Mouse (Mus musculus) neural tube, embryonic 15.5 days (tissue): ENCODE measurements around the gene Nalcn. TPM values are rescaled to one million over a fixed set of nuclear protein-coding genes. Genes with fewer than 3 reads are reported as not detected.
A peak's percentile ranks its signal among the peaks of the same experiment; 100 is the strongest.

ENCODE experiments used
- ATAC-seq: fragments of 200-750 bp; cut with Nextera tagmentation; 2 replicates; pipeline ENCODE4 v1.8.0; 2017; ENCODE audit warnings: mild to moderate bottlenecking, moderate TSS enrichment, moderate library complexity; ENCODE audit not compliant: low FRiP score
- H3K27ac ChIP-seq: fragments of 300-500 bp; sonication (generic); replicated peaks from 2 replicates; pipeline ENCODE4 v1.5.1; 2015; ENCODE audit warnings: mild to moderate bottlenecking, inconsistent platforms
- H3K27me3 ChIP-seq: fragments of 300-500 bp; sonication (generic); replicated peaks from 2 replicates; pipeline ENCODE4 v1.6.1; 2015; ENCODE audit warnings: inconsistent platforms
- H3K36me3 ChIP-seq: fragments of 300-500 bp; sonication (generic); 2 replicates; pipeline ENCODE4 v1.6.1; 2015; ENCODE audit warnings: inconsistent platforms
- H3K4me1 ChIP-seq: fragments of 300-500 bp; sonication (generic); 2 replicates; pipeline ENCODE4 v1.6.1; 2015; ENCODE audit warnings: inconsistent platforms
- H3K4me2 ChIP-seq: fragments of 300-500 bp; sonication (generic); 2 replicates; pipeline ENCODE4 v1.6.1; 2015; ENCODE audit warnings: inconsistent platforms, mild to moderate bottlenecking, moderate library complexity
- H3K4me3 ChIP-seq: fragments of 300-500 bp; sonication (generic); replicated peaks from 2 replicates; pipeline ENCODE4 v1.5.1; 2015; ENCODE audit warnings: mild to moderate bottlenecking, inconsistent platforms
- H3K9ac ChIP-seq: fragments of 300-500 bp; sonication (generic); replicated peaks from 2 replicates; pipeline ENCODE4 v1.6.1; 2015; ENCODE audit warnings: mild to moderate bottlenecking, inconsistent platforms
- H3K9me3 ChIP-seq: fragments of 300-500 bp; sonication (generic); replicated peaks from 2 replicates; pipeline ENCODE4 v1.6.1; 2016; ENCODE audit warnings: inconsistent platforms
- WGBS: fragments of 180-500 bp; shearing (Covaris S2); methylation state at CpG from one replicate; pipeline ENCODE4 v1.1.7; 2015; ENCODE audit warnings: mixed read lengths; 5-methylcytosine and 5-hydroxymethylcytosine counted together
- polyA plus RNA-seq: library from polyadenylated mRNA; unstranded; fragments of >200 nt; fragmentation: Nextera tagmentation; extraction: Ambion mirVana; gene quantifications from 2 replicates; pipeline ENCODE4 v1.2.1, GENCODE M21; 2015

The Nalcn gene
- polyA plus RNA-seq, 1 experiment from 2014 or later: 13.9 TPM

GRCm38 (mm10) chr14:123575356-123575755 is 51.6 kb downstream of the Nalcn start:
- WGBS: 84% methylated on average over 4 of the region's 4 CpGs
- ATAC-seq: no peak

DNA sequence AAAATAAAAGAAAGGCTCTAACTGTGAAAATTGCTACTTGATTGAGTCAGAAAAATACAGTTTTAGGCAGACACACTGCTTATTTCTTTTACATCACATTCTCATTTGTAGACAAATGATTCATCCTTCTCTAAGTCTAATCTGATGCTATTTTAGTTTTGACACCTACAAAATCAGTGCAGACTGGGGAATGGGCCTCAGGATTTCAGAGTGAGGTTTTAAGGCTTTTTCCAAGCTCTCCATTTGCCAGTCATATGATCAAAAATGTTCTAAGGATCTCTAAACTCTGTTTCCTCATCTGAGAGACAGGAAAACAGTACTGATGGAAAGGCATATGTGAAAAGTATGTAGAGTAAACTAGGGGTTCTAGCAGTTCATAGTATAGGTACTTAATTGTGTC is 52.0 kb downstream of the Nalcn start:
- H3K27ac ChIP-seq: no peak overlapping the region
- no peak for ATAC-seq
- H3K27me3 ChIP-seq: no peaks in the 10 kb centered on the region
- H3K9me3 ChIP-seq: no peaks in the 10 kb centered on the region
- H3K36me3 ChIP-seq: no peaks in the 10 kb centered on the region
- H3K4me1 ChIP-seq: no peaks in the 10 kb centered on the region
- no peak overlapping the region for H3K9ac ChIP-seq
- no peak overlapping the region for H3K4me2 ChIP-seq
- H3K4me3 ChIP-seq: no peak overlapping the region

More at GRCm38 (mm10) chr14:123575356-123575755, 51.6 kb downstream of the Nalcn start:
- Histone ChIP-seq H3K9ac (no peak overlapping the region), H3K9me3 (no peaks in the 10 kb centered on the region), H3K4me2 (no peak overlapping the region), H3K36me3 (no peaks in the 10 kb centered on the region), H3K27me3 (no peaks in the 10 kb centered on the region), H3K4me3 (no peak overlapping the region), H3K27ac (no peak overlapping the region), H3K4me1 (no peaks in the 10 kb centered on the region)

- Histone ChIP-seq H3K4me3 (no peak overlapping the region), H3K27ac (no peak overlapping the region), H3K36me3 (0 out of 2 replicates have a peak, but pooled peaks cover 3% of the 10 kb centered on the region), H3K9me3 (no peaks in the 10 kb centered on the region), H3K4me2 (no peak overlapping the region), H3K9ac (no peak overlapping the region), H3K27me3 (no peaks in the 10 kb centered on the region), H3K4me1 (no peaks in the 10 kb centered on the region)
- ATAC-seq: no peak
- 73% methylated on average over 2 of the region's 2 CpGs for WGBS
Observed at GRCm38 (mm10) chr14:123566599-123566998, 60.3 kb downstream of the Nalcn start.

DNA sequence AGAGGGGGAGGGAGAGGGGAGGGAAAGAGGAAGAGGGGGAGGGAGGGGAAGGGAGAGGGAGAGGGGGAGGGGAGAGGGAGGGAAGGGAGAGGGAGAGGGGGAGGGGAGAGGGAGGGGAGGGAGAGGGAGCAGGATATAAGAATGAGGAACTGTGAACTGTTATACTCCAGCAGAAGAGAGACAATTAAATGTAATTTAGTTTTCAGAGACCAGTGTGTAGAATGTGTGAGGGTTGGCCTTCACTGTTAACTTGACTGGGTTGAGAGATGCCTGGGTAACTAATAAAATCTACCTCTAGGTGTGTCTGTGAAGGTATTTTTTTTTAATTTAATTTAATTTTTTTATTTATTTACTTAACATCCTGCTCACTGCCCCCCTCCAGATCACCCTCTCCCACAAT is 71.4 kb downstream of the Nalcn start:
- no peak overlapping the region for H3K9ac ChIP-seq
- ATAC-seq: no peak
- H3K9me3 ChIP-seq: no peaks in the 10 kb centered on the region
- no peaks in the 10 kb centered on the region for H3K27me3 ChIP-seq
- H3K36me3 ChIP-seq: no peaks in the 10 kb centered on the region
- no peaks in the 10 kb centered on the region for H3K4me1 ChIP-seq
- no peak overlapping the region for H3K4me2 ChIP-seq
- no peak overlapping the region for H3K4me3 ChIP-seq
- H3K27ac ChIP-seq: no peak overlapping the region

GRCm38 (mm10) chr14:123554936-123555335 is 72.0 kb downstream of the Nalcn start:
- WGBS: 60% methylated on average over 4 of the region's 4 CpGs
- no peak for ATAC-seq
- Histone ChIP-seq H3K4me1 (no peaks in the 10 kb centered on the region), H3K9me3 (no peaks in the 10 kb centered on the region), H3K4me2 (no peak overlapping the region), H3K36me3 (no peaks in the 10 kb centered on the region), H3K27ac (no peak overlapping the region), H3K27me3 (no peaks in the 10 kb centered on the region), H3K9ac (no peak overlapping the region), H3K4me3 (no peak overlapping the region)

- Histone ChIP-seq H3K27me3 (no peaks in the 10 kb centered on the region), H3K4me2 (no peak overlapping the region), H3K9ac (no peak overlapping the region), H3K4me3 (no peak overlapping the region), H3K27ac (no peak overlapping the region), H3K36me3 (no peaks in the 10 kb centered on the region), H3K9me3 (no peaks in the 10 kb centered on the region), H3K4me1 (no peaks in the 10 kb centered on the region)
- ATAC-seq: no peak
Observed at GRCm38 (mm10) chr14:123542362-123542761, 84.6 kb downstream of the Nalcn start.

GRCm38 (mm10) chr14:123535636-123536035 is 91.3 kb downstream of the Nalcn start:
- WGBS: 72% methylated on average over 2 of the region's 2 CpGs

GRCm38 (mm10) chr14:123533000-123533399 is 93.9 kb downstream of the Nalcn start:
- Histone ChIP-seq H3K4me2 (no peak overlapping the region), H3K4me3 (no peak overlapping the region), H3K36me3 (no peaks in the 10 kb centered on the region), H3K27me3 (no peaks in the 10 kb centered on the region), H3K27ac (no peak overlapping the region), H3K9me3 (no peaks in the 10 kb centered on the region), H3K9ac (no peak overlapping the region), H3K4me1 (no peaks in the 10 kb centered on the region)
- ATAC-seq: no peak
- WGBS: 86% methylated on average over 1 of the region's 1 CpGs

More at GRCm38 (mm10) chr14:123535636-123536035, 91.3 kb downstream of the Nalcn start:
- Histone ChIP-seq H3K9me3 (no peaks in the 10 kb centered on the region), H3K9ac (no peak overlapping the region), H3K27ac (no peak overlapping the region), H3K4me2 (no peak overlapping the region), H3K36me3 (no peaks in the 10 kb centered on the region), H3K4me1 (no peaks in the 10 kb centered on the region), H3K27me3 (no peaks in the 10 kb centered on the region), H3K4me3 (no peak overlapping the region)
- no peak for ATAC-seq

- no peak for ATAC-seq
- Histone ChIP-seq H3K4me1 (no peaks in the 10 kb centered on the region), H3K27me3 (no peaks in the 10 kb centered on the region), H3K9me3 (no peaks in the 10 kb centered on the region), H3K36me3 (no peaks in the 10 kb centered on the region), H3K27ac (no peak overlapping the region), H3K4me2 (no peak overlapping the region), H3K9ac (no peak overlapping the region), H3K4me3 (no peak overlapping the region)
- WGBS: 8% methylated on average over 1 of the region's 1 CpGs
Observed at GRCm38 (mm10) chr14:123531271-123531670, 95.7 kb downstream of the Nalcn start.

- Histone ChIP-seq H3K4me2 (no peak overlapping the region), H3K4me1 (no peaks in the 10 kb centered on the region), H3K36me3 (no peaks in the 10 kb centered on the region), H3K9ac (no peak overlapping the region), H3K27me3 (no peaks in the 10 kb centered on the region), H3K9me3 (no peaks in the 10 kb centered on the region), H3K4me3 (no peak overlapping the region), H3K27ac (no peak overlapping the region)
- ATAC-seq: no peak
Observed at GRCm38 (mm10) chr14:123529143-123529542, 97.8 kb downstream of the Nalcn start.

DNA sequence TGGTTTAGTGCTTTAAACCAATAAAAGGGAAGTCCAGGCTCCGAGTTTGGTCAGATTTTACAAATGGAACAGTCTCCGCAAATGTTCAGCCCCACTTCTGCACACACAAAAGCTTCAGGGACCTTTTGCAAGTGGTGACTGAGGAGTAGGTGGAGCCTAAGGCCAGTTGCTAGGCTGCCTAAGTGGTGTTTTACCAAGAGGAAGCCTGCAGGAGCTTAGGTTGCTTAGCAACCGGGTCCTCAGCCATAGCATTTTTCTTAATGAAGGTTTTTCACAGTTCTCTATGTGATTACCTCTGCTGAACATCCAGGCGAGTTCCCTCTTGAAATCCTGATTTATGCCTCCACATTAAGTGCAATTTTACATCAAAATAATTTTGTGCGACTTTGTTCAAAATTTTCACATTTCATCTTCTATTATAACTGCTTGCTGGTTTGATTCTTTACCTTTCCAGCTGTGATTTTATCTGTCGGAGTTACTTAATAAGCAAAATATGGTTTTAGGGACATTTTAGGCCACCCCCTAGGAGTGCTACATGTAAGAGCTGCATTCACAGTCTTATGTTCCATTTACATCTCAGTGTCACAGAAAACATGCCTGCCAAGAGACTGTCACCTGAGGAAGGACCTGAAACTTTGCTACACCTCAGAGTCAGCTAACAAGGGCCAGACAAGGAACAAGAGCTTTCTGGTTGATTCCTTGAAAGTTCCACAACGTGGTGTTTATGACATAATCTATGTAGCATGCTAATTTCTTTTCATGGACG is 113.4 kb downstream of the Nalcn start:
- Histone ChIP-seq H3K9ac (no peak overlapping the region), H3K4me3 (no peak overlapping the region)
- 14% methylated on average over 8 of the region's 8 CpGs for WGBS

DNA sequence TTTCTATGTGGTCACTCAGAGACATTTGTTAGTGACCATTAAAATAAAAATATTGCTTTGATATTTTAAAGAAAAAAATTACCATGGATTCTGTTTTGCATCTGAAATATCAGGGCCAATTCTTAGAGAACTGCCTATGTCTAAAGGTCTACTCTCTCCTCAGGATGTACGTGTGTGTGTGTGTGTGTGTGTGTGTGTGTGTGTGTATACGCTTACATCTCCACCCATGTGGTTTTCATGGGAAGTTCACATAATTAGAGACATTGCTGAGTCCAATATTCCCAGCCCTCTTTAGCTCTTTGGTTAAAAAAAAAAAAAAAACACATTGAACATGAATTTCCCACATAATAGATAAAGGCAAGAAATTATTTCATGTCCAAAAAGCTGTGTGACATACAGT is 114.0 kb downstream of the Nalcn start:
- peak; percentile 56 for ATAC-seq
- peak overlapping the region; percentile 28; the same call in 1 of the 2 replicates for H3K4me2 ChIP-seq

More for the DNA sequence above, 113.4 kb downstream of the Nalcn start:
- Histone ChIP-seq H3K36me3 (0 out of 2 replicates have a peak, but pooled peaks cover 5% of the 10 kb centered on the region), H3K9me3 (no peaks in the 10 kb centered on the region), H3K27me3 (no peaks in the 10 kb centered on the region), H3K27ac (peak overlapping the region; percentile 78), H3K4me2 (peak overlapping the region; percentile 28; the same call in 1 of the 2 replicates), H3K4me1 (peaks cover 17% of the 10 kb centered on the region)
- ATAC-seq: peak; percentile 98

More for the DNA sequence above, 114.0 kb downstream of the Nalcn start:
- H3K36me3 ChIP-seq: 0 out of 2 replicates have a peak, but pooled peaks cover 5% of the 10 kb centered on the region
- no peaks in the 10 kb centered on the region for H3K9me3 ChIP-seq
- 48% methylated on average over 2 of the region's 2 CpGs for WGBS
- H3K4me1 ChIP-seq: peaks cover 17% of the 10 kb centered on the region
- H3K27ac ChIP-seq: peak overlapping the region; percentile 78
- H3K9ac ChIP-seq: no peak overlapping the region
- no peaks in the 10 kb centered on the region for H3K27me3 ChIP-seq
- H3K4me3 ChIP-seq: no peak overlapping the region
